Mouse (Mus musculus): ENCODE data around the gene Dna2. TPM values are rescaled to one million over a fixed set of nuclear protein-coding genes. Genes with fewer than 3 reads are reported as not detected.

Gene Dna2
- polyA plus RNA-seq, 1 experiment from 2014 or later = 25.5 TPM

- WGBS = 93% methylated on average over 11 of the region's 11 CpGs
- no peak for ATAC-seq (ENCODE audit: insufficient number of reproducible peaks, low FRiP score)
- Histone ChIP-seq H3K9ac (no peak overlapping the region), H3K4me1 (replicated peaks) (peaks cover 10% of the 10 kb centered on the region; the same call in 1 of the 2 replicates), H3K27me3 (replicated peaks) (no peaks in the 10 kb centered on the region), H3K9me3 (replicated peaks) (no peaks in the 10 kb centered on the region), H3K27ac (ENCODE audit: poor library complexity, severe bottlenecking) (no peak overlapping the region), H3K4me3 (no peak overlapping the region), H3K36me3 (peaks cover 54% of the 10 kb centered on the region), H3K4me2 (no peak overlapping the region)
These were observed 37.2 kb downstream of the Dna2 start for GRCm38 (mm10) chr10:62984072-62984471.

GRCm38 (mm10) chr10:62984495-62984894 lies 37.7 kb downstream of the Dna2 start:
- H3K4me2 ChIP-seq = no peak overlapping the region
- H3K9ac ChIP-seq = 0 out of 2 replicates have a peak overlapping the region, but pooled peaks have one; percentile 20
- no peaks in the 10 kb centered on the region for H3K9me3 ChIP-seq (replicated peaks)
- H3K4me3 ChIP-seq = no peak overlapping the region
- no peak for ATAC-seq (ENCODE audit: insufficient number of reproducible peaks, low FRiP score)
- H3K27ac ChIP-seq (ENCODE audit: poor library complexity, severe bottlenecking) = no peak overlapping the region
- no peaks in the 10 kb centered on the region for H3K27me3 ChIP-seq (replicated peaks)
- H3K36me3 ChIP-seq = peaks cover 58% of the 10 kb centered on the region
- H3K4me1 ChIP-seq (replicated peaks) = peaks cover 10% of the 10 kb centered on the region; the same call in 1 of the 2 replicates
- WGBS = 69% methylated on average over 6 of the region's 6 CpGs

- H3K4me3 ChIP-seq = no peak overlapping the region
- H3K4me1 ChIP-seq (replicated peaks) = 0 out of 2 replicates have a peak, but pooled peaks cover 6% of the 10 kb centered on the region
- no peak overlapping the region for H3K27ac ChIP-seq (ENCODE audit: poor library complexity, severe bottlenecking)
- H3K36me3 ChIP-seq = peaks cover 84% of the 10 kb centered on the region
- H3K4me2 ChIP-seq = no peak overlapping the region
- no peaks in the 10 kb centered on the region for H3K9me3 ChIP-seq (replicated peaks)
- no peak overlapping the region for H3K9ac ChIP-seq
- no peak for ATAC-seq (ENCODE audit: insufficient number of reproducible peaks, low FRiP score)
- H3K27me3 ChIP-seq (replicated peaks) = no peaks in the 10 kb centered on the region
- 27% methylated on average over 3 of the region's 3 CpGs for WGBS
These were observed 40.5 kb downstream of the Dna2 start for GRCm38 (mm10) chr10:62987341-62987740.

GRCm38 (mm10) chr10:62990636-62991035 lies 43.8 kb downstream of the Dna2 start:
- H3K4me1 ChIP-seq (replicated peaks) = no peaks in the 10 kb centered on the region
- no peak for ATAC-seq (ENCODE audit: insufficient number of reproducible peaks, low FRiP score)
- H3K9me3 ChIP-seq (replicated peaks) = no peaks in the 10 kb centered on the region
- H3K9ac ChIP-seq = no peak overlapping the region
- H3K27ac ChIP-seq (ENCODE audit: poor library complexity, severe bottlenecking) = no peak overlapping the region
- H3K27me3 ChIP-seq (replicated peaks) = no peaks in the 10 kb centered on the region
- whole genome bisulfite sequencing = 91% methylated on average over 15 of the region's 15 CpGs
- H3K36me3 ChIP-seq = peaks cover 87% of the 10 kb centered on the region
- H3K4me3 ChIP-seq = no peak overlapping the region
- H3K4me2 ChIP-seq = no peak overlapping the region

- Histone ChIP-seq H3K4me3 (no peak overlapping the region), H3K36me3 (peaks cover 94% of the 10 kb centered on the region), H3K4me2 (no peak overlapping the region), H3K27ac (ENCODE audit: poor library complexity, severe bottlenecking) (no peak overlapping the region), H3K27me3 (replicated peaks) (no peaks in the 10 kb centered on the region), H3K9ac (no peak overlapping the region), H3K4me1 (replicated peaks) (no peaks in the 10 kb centered on the region), H3K9me3 (replicated peaks) (no peaks in the 10 kb centered on the region)
- ATAC-seq (ENCODE audit: insufficient number of reproducible peaks, low FRiP score) = no peak
- 70% methylated on average over 4 of the region's 9 CpGs for WGBS
These were observed 47.2 kb downstream of the Dna2 start for GRCm38 (mm10) chr10:62993991-62994390.

- WGBS = 68% methylated on average over 9 of the region's 9 CpGs
- Histone ChIP-seq H3K9ac (no peak overlapping the region), H3K4me2 (no peak overlapping the region), H3K9me3 (replicated peaks) (no peaks in the 10 kb centered on the region), H3K4me1 (replicated peaks) (no peaks in the 10 kb centered on the region), H3K36me3 (peaks cover 90% of the 10 kb centered on the region), H3K27ac (ENCODE audit: poor library complexity, severe bottlenecking) (no peak overlapping the region), H3K4me3 (no peak overlapping the region), H3K27me3 (replicated peaks) (no peaks in the 10 kb centered on the region)
- ATAC-seq (ENCODE audit: insufficient number of reproducible peaks, low FRiP score) = no peak
These were observed 53.8 kb downstream of the Dna2 start for GRCm38 (mm10) chr10:63000584-63000983.

- no peaks in the 10 kb centered on the region for H3K4me1 ChIP-seq (replicated peaks)
- peaks cover 89% of the 10 kb centered on the region for H3K36me3 ChIP-seq
- H3K9me3 ChIP-seq (replicated peaks) = no peaks in the 10 kb centered on the region
- H3K9ac ChIP-seq = no peak overlapping the region
- no peak overlapping the region for H3K27ac ChIP-seq (ENCODE audit: poor library complexity, severe bottlenecking)
- no peak overlapping the region for H3K4me2 ChIP-seq
- 68% methylated on average over 9 of the region's 9 CpGs for WGBS
- ATAC-seq (ENCODE audit: insufficient number of reproducible peaks, low FRiP score) = no peak
- H3K4me3 ChIP-seq = no peak overlapping the region
- H3K27me3 ChIP-seq (replicated peaks) = no peaks in the 10 kb centered on the region
These were observed 56.4 kb downstream of the Dna2 start for GRCm38 (mm10) chr10:63003252-63003651.

GRCm38 (mm10) chr10:63004556-63004955 lies 57.7 kb downstream of the Dna2 start:
- no peak for ATAC-seq (ENCODE audit: insufficient number of reproducible peaks, low FRiP score)
- Histone ChIP-seq H3K4me2 (no peak overlapping the region), H3K4me3 (no peak overlapping the region), H3K9ac (no peak overlapping the region), H3K36me3 (peaks cover 86% of the 10 kb centered on the region), H3K27me3 (replicated peaks) (no peaks in the 10 kb centered on the region), H3K9me3 (replicated peaks) (no peaks in the 10 kb centered on the region), H3K27ac (ENCODE audit: poor library complexity, severe bottlenecking) (no peak overlapping the region), H3K4me1 (replicated peaks) (no peaks in the 10 kb centered on the region)
- WGBS = 90% methylated on average over 9 of the region's 9 CpGs

- Histone ChIP-seq H3K4me2 (no peak overlapping the region), H3K36me3 (peaks cover 87% of the 10 kb centered on the region), H3K9ac (no peak overlapping the region), H3K4me1 (replicated peaks) (no peaks in the 10 kb centered on the region), H3K27ac (ENCODE audit: poor library complexity, severe bottlenecking) (no peak overlapping the region), H3K9me3 (replicated peaks) (no peaks in the 10 kb centered on the region), H3K4me3 (no peak overlapping the region), H3K27me3 (replicated peaks) (no peaks in the 10 kb centered on the region)
- 75% methylated on average over 3 of the region's 3 CpGs for WGBS
- no peak for ATAC-seq (ENCODE audit: insufficient number of reproducible peaks, low FRiP score)
These were observed 61.4 kb downstream of the Dna2 start for GRCm38 (mm10) chr10:63008193-63008592.

GRCm38 (mm10) chr10:63010268-63010667 lies 63.4 kb downstream of the Dna2 start:
- Histone ChIP-seq H3K27me3 (replicated peaks) (no peaks in the 10 kb centered on the region), H3K9ac (no peak overlapping the region), H3K4me2 (no peak overlapping the region), H3K4me1 (replicated peaks) (no peaks in the 10 kb centered on the region), H3K27ac (ENCODE audit: poor library complexity, severe bottlenecking) (no peak overlapping the region), H3K9me3 (replicated peaks) (no peaks in the 10 kb centered on the region), H3K4me3 (no peak overlapping the region), H3K36me3 (peaks cover 78% of the 10 kb centered on the region)
- ATAC-seq (ENCODE audit: insufficient number of reproducible peaks, low FRiP score) = no peak
- WGBS = 80% methylated on average over 4 of the region's 4 CpGs

GRCm38 (mm10) chr10:63011556-63011955 lies 64.7 kb downstream of the Dna2 start:
- no peak overlapping the region for H3K4me2 ChIP-seq
- no peaks in the 10 kb centered on the region for H3K27me3 ChIP-seq (replicated peaks)
- H3K9ac ChIP-seq = no peak overlapping the region
- peaks cover 79% of the 10 kb centered on the region for H3K36me3 ChIP-seq
- no peak for ATAC-seq (ENCODE audit: insufficient number of reproducible peaks, low FRiP score)
- no peaks in the 10 kb centered on the region for H3K9me3 ChIP-seq (replicated peaks)
- 89% methylated on average over 6 of the region's 6 CpGs for WGBS
- no peaks in the 10 kb centered on the region for H3K4me1 ChIP-seq (replicated peaks)
- no peak overlapping the region for H3K27ac ChIP-seq (ENCODE audit: poor library complexity, severe bottlenecking)
- H3K4me3 ChIP-seq = no peak overlapping the region

GRCm38 (mm10) chr10:63013476-63013875 lies 66.7 kb downstream of the Dna2 start:
- H3K4me3 ChIP-seq = no peak overlapping the region
- no peak overlapping the region for H3K4me2 ChIP-seq
- 57% methylated on average over 3 of the region's 3 CpGs for WGBS
- no peaks in the 10 kb centered on the region for H3K9me3 ChIP-seq (replicated peaks)
- no peak for ATAC-seq (ENCODE audit: insufficient number of reproducible peaks, low FRiP score)
- no peak overlapping the region for H3K27ac ChIP-seq (ENCODE audit: poor library complexity, severe bottlenecking)
- no peak overlapping the region for H3K9ac ChIP-seq
- H3K27me3 ChIP-seq (replicated peaks) = no peaks in the 10 kb centered on the region
- peaks cover 75% of the 10 kb centered on the region for H3K36me3 ChIP-seq
- no peaks in the 10 kb centered on the region for H3K4me1 ChIP-seq (replicated peaks)
